In genomic region chr15:84315276-84316046, GRCm38 (mm10) we compare ENCODE assay signal across 9 mouse cellular contexts. TPM values are rescaled to one million over a fixed set of nuclear protein-coding genes. Genes with fewer than 3 reads are reported as not detected.
DNase-seq lines count a peak whose midpoint lies in the region; ATAC-seq lines count a peak whose summit lies in the region.
"Had no signal": no experiment of that assay in that cellular context is flagged by ENCODE, and none has a peak within 500 bp of the region (broad histone marks: within the 10 kb centered on the region; RNA-seq: fewer than 3 reads in every experiment).

No protein-coding gene starts in this region.

- H3K36me3 ChIP-seq in heart, embryonic 11.5 days (ENCODE audit: control insufficient read depth, insufficient read depth, low read length) = no peaks in the 10 kb centered on the region
- H3K36me3 ChIP-seq: embryonic facial prominence, embryonic 12.5 days had no signal

- 62% methylated on average over 15 of the region's 15 CpGs for WGBS in heart, embryonic 11.5 days (ENCODE audit: insufficient replicate concordance)

- no peaks in the 10 kb centered on the region for H3K9me3 ChIP-seq in heart, embryonic 11.5 days (replicated peaks; ENCODE audit: control insufficient read depth, low read length)

- ATAC-seq in heart, embryonic 11.5 days (replicated peaks; ENCODE audit: insufficient number of reproducible peaks, low FRiP score, low TSS enrichment) = no peak
- peak; percentile 82 for ATAC-seq in megakaryocyte, adult 5-6 weeks (ENCODE audit: poor library complexity, severe bottlenecking)

- H3K9ac ChIP-seq in heart, embryonic 11.5 days (ENCODE audit: low read depth, low read length) = no peak overlapping the region
- H3K9ac ChIP-seq: embryonic facial prominence, embryonic 12.5 days had no signal

- peak; percentile 29 to 33 for DNase-seq in heart, postnatal 10 days
- DNase-seq in CD4-positive helper T cell, adult 2 months (ENCODE audit: low read depth, low spot score) = peak; percentile 12
- DNase-seq in kidney, postnatal 4 days = peak; percentile 62 to 75
- DNase-seq in adrenal gland, postnatal 25 days = no peak
- no peak for DNase-seq in gastrocnemius, postnatal 36 days
- no peak for DNase-seq in heart, adult 18-20 months

- no peak overlapping the region for H3K27ac ChIP-seq in heart, embryonic 11.5 days (ENCODE audit: low read depth, low read length)
- H3K27ac ChIP-seq: embryonic facial prominence, embryonic 12.5 days had no signal

- H3K4me3 ChIP-seq in heart, embryonic 11.5 days (ENCODE audit: low read depth, low read length) = no peak overlapping the region
- H3K4me3 ChIP-seq: embryonic facial prominence, embryonic 12.5 days had no signal

- peaks cover 26% of the 10 kb centered on the region for H3K4me1 ChIP-seq in heart, embryonic 11.5 days (ENCODE audit: control insufficient read depth, insufficient read depth, low read length)

- H3K4me2 ChIP-seq in heart, embryonic 11.5 days = no peak overlapping the region
- H3K4me2 ChIP-seq: embryonic facial prominence, embryonic 12.5 days had no signal

- no peaks in the 10 kb centered on the region for H3K27me3 ChIP-seq in heart, embryonic 11.5 days (ENCODE audit: control insufficient read depth, insufficient read depth, low read length)
- H3K27me3 ChIP-seq: embryonic facial prominence, embryonic 12.5 days had no signal

- intact Hi-C loops in heart, postnatal 10 days (cut with DNase I) = no loop called here
- intact Hi-C loops in gastrocnemius, postnatal 36 days (cut with DNase I) = no loop called here

RNA-seq across cellular contexts. Expression of gene Parvg, which starts 8.4 kb away (rescaled TPM):
- total RNA-seq in heart, postnatal 10 days (2021) = 1 to 10 TPM; 1.7 to 2.5 TPM
- polyA plus RNA-seq in heart, embryonic 11.5 days (2014; fragmentation: Nextera tagmentation; extraction: Ambion mirVana) = 0.59 and 0.60 TPM in 2 replicates
- total RNA-seq in megakaryocyte, adult 5-6 weeks (2015) = 54.9 and 59.6 TPM in 2 replicates
- total RNA-seq in megakaryocyte, adult 5-6 weeks (2017) = 147 and 225 TPM in 2 replicates
- 1.9 and 3.6 TPM in 2 replicates for total RNA-seq in adrenal gland, postnatal 25 days (2021)
- total RNA-seq in gastrocnemius, postnatal 36 days (2021) = under 1 TPM; 0.74 to 0.97 TPM
- total RNA-seq in heart, adult 18-20 months (2021) = 1 to 10 TPM; 2.0 to 3.1 TPM

Comparison
In these comparisons a context has a peak if more than half of its experiments do, and no peak if none do; other contexts are left out.
1. DNase-seq: peak in heart, postnatal 10 days (2 of 2), CD4-positive helper T cell, adult 2 months (single experiment) and kidney, postnatal 4 days (2 of 2); none in adrenal gland, postnatal 25 days (single experiment), gastrocnemius, postnatal 36 days (0 of 2) and heart, adult 18-20 months (0 of 2).
2. RNA of gene Parvg, which starts 8.4 kb away (total RNA-seq): 54.9 to 225 TPM in megakaryocyte, adult 5-6 weeks; 1.9 to 3.6 TPM in adrenal gland, postnatal 25 days, 2.0 to 3.1 TPM in heart, adult 18-20 months, 1.7 to 2.5 TPM in heart, postnatal 10 days and 0.74 to 0.97 TPM in gastrocnemius, postnatal 36 days; every median in the first group is over 10 times any median in the second.